Mouse (Mus musculus) olfactory bulb, adult 2 months (tissue): Measurements from ENCODE around the gene Mbd4.

Experiments used
- CTCF ChIP-seq: fragments of 200-500 bp; IDR thresholded peaks from 2 replicates; pipeline ENCODE4 v1.5.1; 2012; ENCODE audit warnings: low read depth, mild to moderate bottlenecking, low read length, moderate library complexity; ENCODE audit not compliant: insufficient read depth
- POLR2A ChIP-seq: fragments of 200-500 bp; IDR thresholded peaks from 2 replicates; pipeline ENCODE4 v1.6.1; 2012; ENCODE audit warnings: mild to moderate bottlenecking, low read depth, low read length, moderate library complexity; ENCODE audit not compliant: insufficient read depth

GRCm38 (mm10) chr6:115886894-115887293 is 33.7 kb upstream of the Mbd4 start:
- no peak for TF ChIP-seq POLR2A
- no peak for TF ChIP-seq CTCF
